Mouse (Mus musculus) common myeloid progenitor, adult 5-6 weeks (primary cell): ENCODE results near the gene Wnt3a. TPM values are rescaled to one million over a fixed set of nuclear protein-coding genes. Genes with fewer than 3 reads are reported as not detected.

Source experiments
- ATAC-seq: replicated peaks from 2 replicates; pipeline ENCODE4 v1.8.0; 2016; ENCODE audit warnings: low read depth, mild to moderate bottlenecking, moderate TSS enrichment, inconsistent platforms; ENCODE audit not compliant: poor library complexity, severe bottlenecking
- total RNA-seq: library from RNA; stranded (forward); fragments of 200-1000, 187-1606 nt; gene quantifications from 2 replicates; pipeline ENCODE4 v1.2.3, GENCODE M21; 2017

Wnt3a gene
- not detected in 2 replicates for total RNA-seq

GRCm38 (mm10) chr11:59290702-59291303 is at the start of gene Wnt3a:
Gene Wnt3a (minus strand): TSS chr11:59290752.
- no peak for ATAC-seq

- no peak for ATAC-seq
Observed at GRCm38 (mm10) chr11:59338736-59339120, 48.2 kb upstream of the Wnt3a start.

GRCm38 (mm10) chr11:59337955-59338735 is 47.6 kb upstream of the Wnt3a start:
- no peak for ATAC-seq

GRCm38 (mm10) chr11:59336381-59336780 is 45.8 kb upstream of the Wnt3a start:
- ATAC-seq: no peak

GRCm38 (mm10) chr11:59335942-59336341 is 45.4 kb upstream of the Wnt3a start:
- ATAC-seq: no peak

GRCm38 (mm10) chr11:59335150-59335549 is 44.6 kb upstream of the Wnt3a start:
- ATAC-seq: no peak

GRCm38 (mm10) chr11:59332938-59333337 is 42.4 kb upstream of the Wnt3a start:
- ATAC-seq: no peak

- ATAC-seq: no peak
Observed at GRCm38 (mm10) chr11:59331167-59331869, 40.8 kb upstream of the Wnt3a start.

GRCm38 (mm10) chr11:59330560-59330959 is 40.0 kb upstream of the Wnt3a start:
- peak; percentile 77 for ATAC-seq

GRCm38 (mm10) chr11:59329616-59330015 is 39.1 kb upstream of the Wnt3a start:
- no peak for ATAC-seq

- no peak for ATAC-seq
Observed at GRCm38 (mm10) chr11:59327625-59328024, 37.1 kb upstream of the Wnt3a start.

GRCm38 (mm10) chr11:59324777-59325176 is 34.2 kb upstream of the Wnt3a start:
- no peak for ATAC-seq

- ATAC-seq: no peak
Observed at GRCm38 (mm10) chr11:59322988-59323387, 32.4 kb upstream of the Wnt3a start.

- ATAC-seq: no peak
Observed at GRCm38 (mm10) chr11:59316517-59316916, 26.0 kb upstream of the Wnt3a start.

- ATAC-seq: no peak
Observed at GRCm38 (mm10) chr11:59313944-59314343, 23.4 kb upstream of the Wnt3a start.

- peak; percentile 29; the same call in 1 of the 2 replicates for ATAC-seq
Observed at GRCm38 (mm10) chr11:59313029-59313811, 22.7 kb upstream of the Wnt3a start.

GRCm38 (mm10) chr11:59312501-59312900 is 21.9 kb upstream of the Wnt3a start:
- no peak for ATAC-seq

GRCm38 (mm10) chr11:59312060-59312459 is 21.5 kb upstream of the Wnt3a start:
- ATAC-seq: no peak

GRCm38 (mm10) chr11:59309976-59310375 is 19.4 kb upstream of the Wnt3a start:
- no peak for ATAC-seq

GRCm38 (mm10) chr11:59309106-59309805 is 18.7 kb upstream of the Wnt3a start:
- ATAC-seq: no peak
